Mouse (Mus musculus): Measurements from ENCODE around the gene Atf7ip2. TPM values are rescaled to one million over a fixed set of nuclear protein-coding genes. Genes with fewer than 3 reads are reported as not detected.

Atf7ip2 gene
- polyA plus RNA-seq, 1 experiment from 2014 or later, result 0.42 TPM

GRCm38 (mm10) chr16:10280286-10280951, 87.9 kb downstream of the Atf7ip2 start:
- Histone ChIP-seq H3K27me3 (ENCODE audit: control insufficient read depth, insufficient read depth, low read length) (no peaks in the 10 kb centered on the region), H3K27ac (ENCODE audit: low read depth, low read length) (no peak overlapping the region), H3K4me1 (ENCODE audit: control insufficient read depth, insufficient read depth, low read length) (no peaks in the 10 kb centered on the region), H3K4me3 (ENCODE audit: low read depth, low read length) (no peak overlapping the region), H3K4me2 (ENCODE audit: low read depth, low read length) (no peak overlapping the region), H3K36me3 (ENCODE audit: control insufficient read depth, insufficient read depth, low read length) (no peaks in the 10 kb centered on the region), H3K9ac (replicated peaks; ENCODE audit: low read depth, low read length) (no peak overlapping the region), H3K9me3 (ENCODE audit: control insufficient read depth, low read length) (no peaks in the 10 kb centered on the region)
- WGBS, result 56% methylated on average over 12 of the region's 12 CpGs
- ATAC-seq (ENCODE audit: low read depth), result no peak

- WGBS, result 85% methylated on average over 3 of the region's 3 CpGs
- no peak overlapping the region for H3K27ac ChIP-seq (ENCODE audit: low read depth, low read length)
- no peak overlapping the region for H3K9ac ChIP-seq (replicated peaks; ENCODE audit: low read depth, low read length)
- H3K36me3 ChIP-seq (ENCODE audit: control insufficient read depth, insufficient read depth, low read length), result no peaks in the 10 kb centered on the region
- no peaks in the 10 kb centered on the region for H3K9me3 ChIP-seq (ENCODE audit: control insufficient read depth, low read length)
- H3K27me3 ChIP-seq (ENCODE audit: control insufficient read depth, insufficient read depth, low read length), result no peaks in the 10 kb centered on the region
- H3K4me1 ChIP-seq (ENCODE audit: control insufficient read depth, insufficient read depth, low read length), result no peaks in the 10 kb centered on the region
- no peak overlapping the region for H3K4me2 ChIP-seq (ENCODE audit: low read depth, low read length)
- ATAC-seq (ENCODE audit: low read depth), result no peak
- H3K4me3 ChIP-seq (ENCODE audit: low read depth, low read length), result no peak overlapping the region
Observed at GRCm38 (mm10) chr16:10281890-10282289, 89.4 kb downstream of the Atf7ip2 start.

- Histone ChIP-seq H3K4me2 (ENCODE audit: low read depth, low read length) (no peak overlapping the region), H3K4me3 (ENCODE audit: low read depth, low read length) (no peak overlapping the region), H3K27ac (ENCODE audit: low read depth, low read length) (no peak overlapping the region), H3K9ac (replicated peaks; ENCODE audit: low read depth, low read length) (no peak overlapping the region), H3K27me3 (ENCODE audit: control insufficient read depth, insufficient read depth, low read length) (no peaks in the 10 kb centered on the region), H3K36me3 (ENCODE audit: control insufficient read depth, insufficient read depth, low read length) (no peaks in the 10 kb centered on the region), H3K9me3 (ENCODE audit: control insufficient read depth, low read length) (no peaks in the 10 kb centered on the region), H3K4me1 (ENCODE audit: control insufficient read depth, insufficient read depth, low read length) (no peaks in the 10 kb centered on the region)
- 81% methylated on average over 9 of the region's 9 CpGs for WGBS
- no peak for ATAC-seq (ENCODE audit: low read depth)
Observed at GRCm38 (mm10) chr16:10286513-10287268, 94.2 kb downstream of the Atf7ip2 start.

- Histone ChIP-seq H3K9me3 (ENCODE audit: control insufficient read depth, low read length) (no peaks in the 10 kb centered on the region), H3K27ac (ENCODE audit: low read depth, low read length) (no peak overlapping the region), H3K4me1 (ENCODE audit: control insufficient read depth, insufficient read depth, low read length) (no peaks in the 10 kb centered on the region), H3K4me3 (ENCODE audit: low read depth, low read length) (no peak overlapping the region), H3K27me3 (ENCODE audit: control insufficient read depth, insufficient read depth, low read length) (no peaks in the 10 kb centered on the region), H3K4me2 (ENCODE audit: low read depth, low read length) (no peak overlapping the region), H3K36me3 (ENCODE audit: control insufficient read depth, insufficient read depth, low read length) (no peaks in the 10 kb centered on the region), H3K9ac (replicated peaks; ENCODE audit: low read depth, low read length) (no peak overlapping the region)
- WGBS, result 86% methylated on average over 6 of the region's 6 CpGs
- no peak for ATAC-seq (ENCODE audit: low read depth)
Observed at GRCm38 (mm10) chr16:10288115-10288514, 95.6 kb downstream of the Atf7ip2 start.

- no peak for ATAC-seq (ENCODE audit: low read depth)
- H3K27ac ChIP-seq (ENCODE audit: low read depth, low read length), result no peak overlapping the region
- H3K36me3 ChIP-seq (ENCODE audit: control insufficient read depth, insufficient read depth, low read length), result no peaks in the 10 kb centered on the region
- 86% methylated on average over 10 of the region's 10 CpGs for WGBS
- H3K4me3 ChIP-seq (ENCODE audit: low read depth, low read length), result no peak overlapping the region
- no peaks in the 10 kb centered on the region for H3K4me1 ChIP-seq (ENCODE audit: control insufficient read depth, insufficient read depth, low read length)
- no peaks in the 10 kb centered on the region for H3K9me3 ChIP-seq (ENCODE audit: control insufficient read depth, low read length)
- no peak overlapping the region for H3K4me2 ChIP-seq (ENCODE audit: low read depth, low read length)
- no peak overlapping the region for H3K9ac ChIP-seq (replicated peaks; ENCODE audit: low read depth, low read length)
- H3K27me3 ChIP-seq (ENCODE audit: control insufficient read depth, insufficient read depth, low read length), result no peaks in the 10 kb centered on the region
Observed at GRCm38 (mm10) chr16:10297696-10298644, 105.5 kb downstream of the Atf7ip2 start.

- WGBS, result 25% methylated on average over 8 of the region's 8 CpGs
- ATAC-seq (ENCODE audit: low read depth), result no peak
- H3K4me1 ChIP-seq (ENCODE audit: control insufficient read depth, insufficient read depth, low read length), result no peaks in the 10 kb centered on the region
- H3K36me3 ChIP-seq (ENCODE audit: control insufficient read depth, insufficient read depth, low read length), result no peaks in the 10 kb centered on the region
- no peak overlapping the region for H3K9ac ChIP-seq (replicated peaks; ENCODE audit: low read depth, low read length)
- no peak overlapping the region for H3K4me3 ChIP-seq (ENCODE audit: low read depth, low read length)
- H3K4me2 ChIP-seq (ENCODE audit: low read depth, low read length), result no peak overlapping the region
- H3K9me3 ChIP-seq (ENCODE audit: control insufficient read depth, low read length), result no peaks in the 10 kb centered on the region
- no peaks in the 10 kb centered on the region for H3K27me3 ChIP-seq (ENCODE audit: control insufficient read depth, insufficient read depth, low read length)
- no peak overlapping the region for H3K27ac ChIP-seq (ENCODE audit: low read depth, low read length)
Observed at GRCm38 (mm10) chr16:10299637-10300036, 107.1 kb downstream of the Atf7ip2 start.

- ATAC-seq (ENCODE audit: low read depth), result no peak
- Histone ChIP-seq H3K9ac (replicated peaks; ENCODE audit: low read depth, low read length) (no peak overlapping the region), H3K9me3 (ENCODE audit: control insufficient read depth, low read length) (no peaks in the 10 kb centered on the region), H3K36me3 (ENCODE audit: control insufficient read depth, insufficient read depth, low read length) (no peaks in the 10 kb centered on the region), H3K4me1 (ENCODE audit: control insufficient read depth, insufficient read depth, low read length) (no peaks in the 10 kb centered on the region), H3K27me3 (ENCODE audit: control insufficient read depth, insufficient read depth, low read length) (no peaks in the 10 kb centered on the region), H3K4me2 (ENCODE audit: low read depth, low read length) (no peak overlapping the region), H3K27ac (ENCODE audit: low read depth, low read length) (no peak overlapping the region), H3K4me3 (ENCODE audit: low read depth, low read length) (no peak overlapping the region)
- WGBS, result 59% methylated on average over 3 of the region's 3 CpGs
Observed at GRCm38 (mm10) chr16:10300231-10301186, 108.0 kb downstream of the Atf7ip2 start.
